Comparison of ENCODE assay signal across 21 mouse cellular contexts in genomic region chr14:84157412-84157811, GRCm38 (mm10).
DNase-seq lines count a peak whose midpoint lies in the region; TF ChIP-seq lines count a peak whose summit lies in the region.
"Had no signal": no experiment of that assay in that cellular context is flagged by ENCODE, and none has a peak within 500 bp of the region (broad histone marks: within the 10 kb centered on the region; RNA-seq: fewer than 3 reads in every experiment).

No protein-coding gene starts in this region.

- intact Hi-C loops in heart, postnatal 36 days (cut with DNase I), result no loop called here
- intact Hi-C loops in gastrocnemius, adult 2 months (cut with DNase I), result no loop called here

- DNase-seq in ES-CJ7 (ENCODE audit: low read depth, low spot score), result peak; percentile 94
- peak; percentile 44 for DNase-seq in ES-E14 (ENCODE audit: low read depth, low spot score)
- peak; percentile 20 for DNase-seq in WW6 (ENCODE audit: low read depth, low spot score)
- no peak for DNase-seq in adrenal gland, adult 18-20 months (ENCODE audit: low spot score in 2 of 2)
- DNase-seq in heart, postnatal 36 days, result no peak
- no peak for DNase-seq in gastrocnemius, adult 2 months
- DNase-seq: adrenal gland, adult 2 months; adrenal gland, postnatal 10 days; adrenal gland, postnatal 25 days; cerebellum, adult 11 months; cerebellum, adult 18-20 months; cerebellum, adult 8-10 months; cerebellum, adult 9-11 months; cerebellum, postnatal 14 days; cerebellum, postnatal 36 days; embryo, embryonic 11 days had no signal

- H3K4me1 ChIP-seq in ES-E14 (ENCODE audit: control insufficient read depth in 2 of 2, insufficient read depth in 2 of 2, low read length in 2 of 2, poor library complexity in 1 of 2), result peaks cover 0 to 4% of the 10 kb centered on the region in 2 experiments; a peak in 2 of 4 replicates
- H3K4me1 ChIP-seq: embryonic facial prominence, embryonic 13.5 days; embryonic facial prominence, embryonic 15.5 days; forebrain, embryonic 10.5 days; forebrain, embryonic 12.5 days had no signal

- H3K4me3 ChIP-seq in ES-E14 (ENCODE audit: insufficient read depth in 1 of 2, low read depth in 1 of 2, low read length in 2 of 2, poor library complexity in 1 of 2, severe bottlenecking in 1 of 2), result no peak overlapping the region
- H3K4me3 ChIP-seq in gastrocnemius, adult 2 months, result no peak overlapping the region
- H3K4me3 ChIP-seq: embryonic facial prominence, embryonic 13.5 days; embryonic facial prominence, embryonic 15.5 days; erythroblast, embryonic 14.5 days; forebrain, embryonic 10.5 days; forebrain, embryonic 12.5 days had no signal

- H3K27ac ChIP-seq in ES-E14 (ENCODE audit: insufficient read depth, low read depth, low read length, poor library complexity, severe bottlenecking), result no peak overlapping the region; the same call in 1 of the 2 replicates
- H3K27ac ChIP-seq in gastrocnemius, adult 2 months, result no peak overlapping the region
- H3K27ac ChIP-seq: embryonic facial prominence, embryonic 13.5 days; embryonic facial prominence, embryonic 15.5 days; forebrain, embryonic 10.5 days; forebrain, embryonic 12.5 days had no signal

- no peaks in the 10 kb centered on the region for H3K36me3 ChIP-seq in ES-E14 (ENCODE audit: control insufficient read depth, insufficient read depth, low read length, poor library complexity, severe bottlenecking)
- H3K36me3 ChIP-seq: embryonic facial prominence, embryonic 13.5 days; embryonic facial prominence, embryonic 15.5 days; forebrain, embryonic 10.5 days; forebrain, embryonic 12.5 days had no signal

- TF ChIP-seq CTCF in gastrocnemius, adult 2 months (IDR thresholded peaks at IDR 0.05), result no peak

- no peak overlapping the region for H3K9ac ChIP-seq in ES-E14 (ENCODE audit: insufficient read depth, low read depth, low read length, poor library complexity, severe bottlenecking)
- H3K9ac ChIP-seq: embryonic facial prominence, embryonic 13.5 days; embryonic facial prominence, embryonic 15.5 days; forebrain, embryonic 12.5 days had no signal

- H3K9me3 ChIP-seq in ES-E14 (ENCODE audit: control insufficient read depth, insufficient read depth, low read depth, low read length), result peaks cover 3% of the 10 kb centered on the region; the same call in 1 of the 2 replicates
- H3K9me3 ChIP-seq: embryonic facial prominence, embryonic 13.5 days; embryonic facial prominence, embryonic 15.5 days; forebrain, embryonic 10.5 days; forebrain, embryonic 12.5 days had no signal

- in situ Hi-C loops in ES-E14 (cut with MboI; ENCODE audit: low sequenced_read_pairs in 2 of 2, unreplicated experiment in 2 of 2), result no loop called here

TF ChIP-seq in ES-E14, 5 proteins besides CTCF, POLR2A, EP300 and RAD21:
- TF ChIP-seq HCFC1 (IDR thresholded peaks at IDR 0.05; ENCODE audit: borderline replicate concordance, insufficient read depth, low read length), result no peak
- TF ChIP-seq CHD2 (IDR thresholded peaks at IDR 0.05; ENCODE audit: low read depth, low read length), result no peak
- no peak for TF ChIP-seq ZNF384 (IDR thresholded peaks at IDR 0.05; ENCODE audit: low read depth, low read length)
- no peak for TF ChIP-seq ZC3H11A (IDR thresholded peaks at IDR 0.05; ENCODE audit: borderline replicate concordance, low read depth, low read length)
- no peak for TF ChIP-seq MAFK (IDR thresholded peaks at IDR 0.05; ENCODE audit: insufficient read depth, low read depth, low read length)

Comparison
In these comparisons a context has a peak if more than half of its experiments do, and no peak if none do; other contexts are left out.
1. DNase-seq: peak in ES-CJ7 (single experiment), ES-E14 (single experiment) and WW6 (single experiment); none in adrenal gland, adult 18-20 months (0 of 2), heart, postnatal 36 days (0 of 2) and gastrocnemius, adult 2 months (single experiment).